Mouse (Mus musculus): ENCODE measurements around the gene Oxnad1.

GRCm38 (mm10) chr14:32106911-32107310 is 21.7 kb downstream of the Oxnad1 start:
- TF ChIP-seq CTCF (IDR thresholded peaks at IDR 0.05) (no peak), EP300 (IDR thresholded peaks at IDR 0.05) (no peak)

Data from lung, postnatal 0 days (tissue).